Mouse (Mus musculus) embryonic facial prominence, embryonic 14.5 days (tissue): Measurements from ENCODE around the gene Fto. TPM values are rescaled to one million over a fixed set of nuclear protein-coding genes. Genes with fewer than 3 reads are reported as not detected.

Source experiments
- ATAC-seq: fragments of 200-750 bp; cut with Nextera tagmentation; 2 replicates; pipeline ENCODE4 v1.8.0; 2017; ENCODE audit warnings: low read depth, moderate number of reproducible peaks, moderate TSS enrichment
- DNase-seq: peaks from one replicate; pipeline ENCODE4 v3.0.0-alpha.2; 2015; ENCODE audit warnings: low spot score
- H3K27ac ChIP-seq: fragments of 300-500 bp; sonication (generic); replicated peaks from 2 replicates; pipeline ENCODE4 v1.5.1; 2014; ENCODE audit warnings: low read depth, mild to moderate bottlenecking, low read length, moderate library complexity
- H3K27me3 ChIP-seq: fragments of 300-500 bp; sonication (generic); replicated peaks from 2 replicates; pipeline ENCODE4 v1.6.1; 2014; ENCODE audit warnings: low read length; ENCODE audit not compliant: control insufficient read depth, insufficient read depth
- H3K36me3 ChIP-seq: fragments of 300-500 bp; sonication (generic); 2 replicates; pipeline ENCODE4 v1.6.1; 2014; ENCODE audit warnings: low read length, mixed read lengths; ENCODE audit not compliant: control insufficient read depth, insufficient read depth
- H3K4me1 ChIP-seq: fragments of 300-500 bp; sonication (generic); 2 replicates; pipeline ENCODE4 v1.6.1; 2014; ENCODE audit warnings: antibody characterized with exemption, low read length; ENCODE audit not compliant: control insufficient read depth, insufficient read depth
- H3K4me2 ChIP-seq: fragments of 300-500 bp; sonication (generic); 2 replicates; pipeline ENCODE4 v1.6.1; 2014; ENCODE audit warnings: low read depth, mild to moderate bottlenecking, low read length, moderate library complexity, mixed read lengths
- H3K4me3 ChIP-seq: fragments of 300-500 bp; sonication (generic); 2 replicates; pipeline ENCODE4 v1.5.1; 2014; ENCODE audit warnings: low read depth, mild to moderate bottlenecking, low read length
- H3K9ac ChIP-seq: fragments of 300-500 bp; sonication (generic); 2 replicates; pipeline ENCODE4 v1.6.1; 2014; ENCODE audit warnings: low read depth, mild to moderate bottlenecking, low read length, moderate library complexity, mixed read lengths
- H3K9me3 ChIP-seq: fragments of 300-500 bp; sonication (generic); 2 replicates; pipeline ENCODE4 v1.6.1; 2016; ENCODE audit warnings: low read length; ENCODE audit not compliant: control insufficient read depth
- WGBS: fragments of 180-500 bp; shearing (Covaris S2); extraction: QIAGEN DNeasy Blood & Tissue Kit; methylation state at CpG from one replicate; pipeline ENCODE4 v1.1.7; 2014; 5-methylcytosine and 5-hydroxymethylcytosine counted together
- polyA plus RNA-seq: library from polyadenylated mRNA; unstranded; fragments of >200 nt; fragmentation: Nextera tagmentation; extraction: Ambion mirVana; gene quantifications from 2 replicates; pipeline ENCODE4 v1.2.1, GENCODE M21; 2014

Gene Fto
- polyA plus RNA-seq, 1 experiment from 2014 or later, result 107 TPM

DNA sequence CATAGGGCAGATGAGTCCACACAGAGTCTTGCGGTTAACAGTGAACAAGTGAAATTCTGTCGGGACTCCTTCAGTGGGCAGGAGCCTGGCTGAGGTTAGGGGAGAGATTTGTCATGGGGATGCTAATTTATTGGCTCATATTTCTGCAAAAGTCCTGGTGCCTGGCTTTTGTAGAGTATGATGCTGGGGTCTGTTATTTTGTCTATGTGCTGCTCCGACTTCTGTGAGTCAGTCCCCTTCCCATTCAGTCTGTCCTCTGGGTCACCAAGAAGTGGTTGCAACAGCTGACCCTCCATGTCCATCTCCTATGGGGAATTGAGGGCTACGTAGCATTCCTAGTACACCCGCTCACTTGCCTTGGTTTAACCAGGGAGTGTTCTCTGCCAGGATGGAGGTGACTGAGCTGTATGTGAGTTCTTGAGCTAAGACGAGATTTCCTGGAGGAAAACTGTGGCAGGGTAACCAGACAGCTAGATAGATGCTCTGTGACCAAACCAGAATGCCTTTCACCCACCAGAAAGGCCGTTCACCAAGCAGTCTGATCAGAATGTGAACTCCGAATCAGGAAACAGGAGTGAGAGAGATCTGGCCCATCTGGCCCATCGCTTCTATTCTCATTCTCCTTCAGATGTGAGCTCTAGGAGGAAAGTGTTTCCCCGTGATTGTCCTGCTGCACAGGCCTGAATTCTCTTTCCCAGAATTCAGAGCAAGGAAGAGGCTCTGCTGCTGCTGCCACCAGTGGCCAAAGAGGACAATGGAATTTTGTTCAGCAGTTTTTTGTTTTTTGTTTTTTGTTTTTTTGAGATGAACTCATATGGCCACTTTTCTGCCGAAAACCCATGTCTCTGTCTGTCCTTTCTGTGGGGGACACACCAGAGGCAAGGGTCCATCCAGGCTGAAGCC lies 302.7 kb downstream of the Fto start:
- peaks cover 40% of the 10 kb centered on the region for H3K4me1 ChIP-seq
- no peak for ATAC-seq

GRCm38 (mm10) chr8:91617772-91618171 lies 304.4 kb downstream of the Fto start:
- ATAC-seq, result no peak
- H3K4me1 ChIP-seq, result peaks cover 29% of the 10 kb centered on the region
- WGBS, result 67% methylated on average over 5 of the region's 5 CpGs

More for the DNA sequence above, 302.7 kb downstream of the Fto start:
- no peak overlapping the region for H3K9ac ChIP-seq
- no peaks in the 10 kb centered on the region for H3K9me3 ChIP-seq
- no peaks in the 10 kb centered on the region for H3K36me3 ChIP-seq
- no peak overlapping the region for H3K27ac ChIP-seq
- H3K4me3 ChIP-seq, result no peak overlapping the region
- no peaks in the 10 kb centered on the region for H3K27me3 ChIP-seq
- 62% methylated on average over 11 of the region's 11 CpGs for WGBS
- H3K4me2 ChIP-seq, result no peak overlapping the region
- no peak for DNase-seq

GRCm38 (mm10) chr8:91622757-91623156 lies 309.4 kb downstream of the Fto start:
- H3K4me1 ChIP-seq, result no peaks in the 10 kb centered on the region
- no peak for DNase-seq
- H3K9me3 ChIP-seq, result no peaks in the 10 kb centered on the region
- ATAC-seq, result no peak
- H3K4me3 ChIP-seq, result no peak overlapping the region
- WGBS, result 74% methylated on average over 12 of the region's 12 CpGs
- H3K36me3 ChIP-seq, result no peaks in the 10 kb centered on the region
- no peaks in the 10 kb centered on the region for H3K27me3 ChIP-seq
- no peak overlapping the region for H3K9ac ChIP-seq
- H3K4me2 ChIP-seq, result no peak overlapping the region
- H3K27ac ChIP-seq, result no peak overlapping the region

More at GRCm38 (mm10) chr8:91617772-91618171, 304.4 kb downstream of the Fto start:
- Histone ChIP-seq H3K9me3 (no peaks in the 10 kb centered on the region), H3K4me2 (no peak overlapping the region), H3K27me3 (no peaks in the 10 kb centered on the region), H3K36me3 (no peaks in the 10 kb centered on the region), H3K9ac (no peak overlapping the region), H3K4me3 (no peak overlapping the region), H3K27ac (no peak overlapping the region)
- no peak for DNase-seq

DNA sequence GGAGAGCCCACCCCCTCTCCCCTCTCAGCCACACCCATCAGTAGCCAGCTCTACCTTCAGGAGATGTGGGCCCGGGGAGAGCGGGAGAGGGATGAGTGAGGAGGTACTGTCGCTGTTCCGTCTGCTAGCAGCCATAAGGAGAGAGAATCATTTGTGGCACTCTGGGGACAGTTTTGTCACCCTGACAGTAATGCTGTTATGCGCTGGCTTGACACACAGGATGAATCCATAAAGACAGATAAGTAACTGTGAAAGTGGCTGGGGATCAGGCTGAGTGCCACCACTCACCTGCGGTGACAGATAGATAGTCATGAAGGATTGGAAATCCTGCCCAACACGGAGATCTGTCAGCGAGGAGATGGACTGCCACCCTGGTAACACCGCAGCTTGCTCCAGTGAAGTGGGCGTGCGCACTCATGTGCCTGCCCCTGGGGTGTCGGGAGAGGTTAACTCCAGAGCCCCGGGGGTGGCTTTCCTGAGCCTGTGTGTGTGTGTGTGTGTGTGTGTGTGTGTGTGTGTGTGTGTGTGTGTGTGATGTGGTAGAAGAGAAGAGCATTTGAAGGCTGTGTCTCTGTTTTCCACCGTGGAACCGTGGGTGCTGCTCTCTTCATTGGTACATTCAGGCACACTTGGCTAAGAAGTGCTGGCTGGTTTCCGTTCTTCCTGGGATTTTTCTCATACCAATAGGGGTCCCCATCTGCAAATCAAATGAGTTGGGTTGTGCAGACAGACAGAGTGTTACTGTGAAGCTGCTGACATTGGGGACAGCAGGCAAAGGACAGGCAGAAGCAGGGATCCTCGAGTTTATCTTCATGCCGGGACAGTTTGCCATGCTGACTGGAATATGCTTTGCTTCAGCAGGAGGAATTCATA lies 312.6 kb downstream of the Fto start:
- H3K4me3 ChIP-seq, result no peak overlapping the region
- H3K9ac ChIP-seq, result no peak overlapping the region
- DNase-seq, result no peak
- H3K4me1 ChIP-seq, result peaks cover 13% of the 10 kb centered on the region
- no peaks in the 10 kb centered on the region for H3K36me3 ChIP-seq
- H3K27ac ChIP-seq, result no peak overlapping the region
- no peak for ATAC-seq
- H3K27me3 ChIP-seq, result peaks cover 15% of the 10 kb centered on the region; the same call in 1 of the 2 replicates
- WGBS, result 45% methylated on average over 18 of the region's 18 CpGs
- H3K4me2 ChIP-seq, result no peak overlapping the region
- H3K9me3 ChIP-seq, result no peaks in the 10 kb centered on the region

GRCm38 (mm10) chr8:91629594-91629993 lies 316.3 kb downstream of the Fto start:
- Histone ChIP-seq H3K4me3 (no peak overlapping the region), H3K9ac (no peak overlapping the region), H3K27me3 (peaks cover 19% of the 10 kb centered on the region; the same call in 1 of the 2 replicates), H3K4me1 (peaks cover 16% of the 10 kb centered on the region), H3K27ac (no peak overlapping the region), H3K4me2 (peak overlapping the region; percentile 23; the same call in 1 of the 2 replicates), H3K9me3 (no peaks in the 10 kb centered on the region), H3K36me3 (no peaks in the 10 kb centered on the region)
- ATAC-seq (0 out of 2 replicates have a peak, but pooled peaks have one; percentile 13), DNase-seq (no peak)
- 27% methylated on average over 14 of the region's 14 CpGs for WGBS

DNA sequence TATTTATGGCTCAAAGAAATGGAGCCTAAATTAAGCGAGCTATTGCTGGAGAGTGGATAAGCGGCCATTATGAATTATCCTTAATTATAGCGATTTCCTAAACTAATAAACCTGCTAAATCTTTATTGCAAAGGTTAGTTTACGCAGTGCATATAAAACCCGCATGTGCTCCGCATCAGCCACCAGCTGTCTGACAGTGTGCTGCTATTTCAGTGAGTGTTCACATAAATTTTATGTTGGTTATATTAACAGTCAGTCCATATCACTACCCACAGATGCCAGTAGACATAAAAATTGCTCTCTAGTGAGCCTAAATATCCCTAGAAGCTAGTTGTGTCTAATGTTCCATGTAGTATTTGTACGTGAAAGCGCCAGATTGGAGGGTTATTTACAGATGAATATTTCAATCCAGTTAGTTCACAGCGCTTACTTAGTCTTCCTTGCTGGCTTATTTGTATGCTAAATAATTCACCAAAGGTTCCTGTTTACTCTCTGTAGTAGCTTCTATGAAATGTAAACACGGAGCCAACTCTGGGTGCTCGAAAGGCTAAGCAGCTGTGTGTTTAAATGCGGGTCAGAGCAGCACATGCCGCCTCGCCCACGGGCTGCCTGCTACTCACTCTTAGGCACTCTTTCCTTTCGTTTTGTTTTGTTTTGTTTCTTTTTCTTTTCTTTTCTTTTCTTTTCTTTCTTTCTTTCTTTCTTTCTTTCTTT lies 317.2 kb downstream of the Fto start:
- DNase-seq, result no peak
- peaks cover 19% of the 10 kb centered on the region; the same call in 1 of the 2 replicates for H3K27me3 ChIP-seq
- H3K4me2 ChIP-seq, result no peak overlapping the region

GRCm38 (mm10) chr8:91632411-91632810 lies 319.1 kb downstream of the Fto start:
- DNase-seq (no peak), ATAC-seq (no peak)
- peaks cover 19% of the 10 kb centered on the region; the same call in 1 of the 2 replicates for H3K27me3 ChIP-seq
- peaks cover 20% of the 10 kb centered on the region for H3K4me1 ChIP-seq
- H3K36me3 ChIP-seq, result no peaks in the 10 kb centered on the region
- H3K4me3 ChIP-seq, result no peak overlapping the region
- H3K4me2 ChIP-seq, result no peak overlapping the region
- H3K9ac ChIP-seq, result no peak overlapping the region
- no peak overlapping the region for H3K27ac ChIP-seq
- 82% methylated on average over 8 of the region's 8 CpGs for WGBS
- no peaks in the 10 kb centered on the region for H3K9me3 ChIP-seq

More for the DNA sequence above, 317.2 kb downstream of the Fto start:
- Histone ChIP-seq H3K4me1 (peaks cover 16% of the 10 kb centered on the region), H3K4me3 (no peak overlapping the region), H3K36me3 (no peaks in the 10 kb centered on the region), H3K9ac (no peak overlapping the region), H3K9me3 (no peaks in the 10 kb centered on the region), H3K27ac (no peak overlapping the region)
- WGBS, result 59% methylated on average over 16 of the region's 16 CpGs
- ATAC-seq, result no peak

- DNase-seq (no peak), ATAC-seq (no peak)
- H3K36me3 ChIP-seq, result no peaks in the 10 kb centered on the region
- H3K4me3 ChIP-seq, result no peak overlapping the region
- 0 out of 2 replicates have a peak, but pooled peaks cover 3% of the 10 kb centered on the region for H3K27me3 ChIP-seq
- H3K9ac ChIP-seq, result no peak overlapping the region
- no peak overlapping the region for H3K4me2 ChIP-seq
- H3K9me3 ChIP-seq, result no peaks in the 10 kb centered on the region
- peaks cover 11% of the 10 kb centered on the region; the same call in 1 of the 2 replicates for H3K4me1 ChIP-seq
- no peak overlapping the region for H3K27ac ChIP-seq
- 84% methylated on average over 4 of the region's 4 CpGs for WGBS
Measured at GRCm38 (mm10) chr8:91635406-91635805, 322.1 kb downstream of the Fto start.
